8 mouse cellular contexts compared by ENCODE assay signal in the genomic region with DNA sequence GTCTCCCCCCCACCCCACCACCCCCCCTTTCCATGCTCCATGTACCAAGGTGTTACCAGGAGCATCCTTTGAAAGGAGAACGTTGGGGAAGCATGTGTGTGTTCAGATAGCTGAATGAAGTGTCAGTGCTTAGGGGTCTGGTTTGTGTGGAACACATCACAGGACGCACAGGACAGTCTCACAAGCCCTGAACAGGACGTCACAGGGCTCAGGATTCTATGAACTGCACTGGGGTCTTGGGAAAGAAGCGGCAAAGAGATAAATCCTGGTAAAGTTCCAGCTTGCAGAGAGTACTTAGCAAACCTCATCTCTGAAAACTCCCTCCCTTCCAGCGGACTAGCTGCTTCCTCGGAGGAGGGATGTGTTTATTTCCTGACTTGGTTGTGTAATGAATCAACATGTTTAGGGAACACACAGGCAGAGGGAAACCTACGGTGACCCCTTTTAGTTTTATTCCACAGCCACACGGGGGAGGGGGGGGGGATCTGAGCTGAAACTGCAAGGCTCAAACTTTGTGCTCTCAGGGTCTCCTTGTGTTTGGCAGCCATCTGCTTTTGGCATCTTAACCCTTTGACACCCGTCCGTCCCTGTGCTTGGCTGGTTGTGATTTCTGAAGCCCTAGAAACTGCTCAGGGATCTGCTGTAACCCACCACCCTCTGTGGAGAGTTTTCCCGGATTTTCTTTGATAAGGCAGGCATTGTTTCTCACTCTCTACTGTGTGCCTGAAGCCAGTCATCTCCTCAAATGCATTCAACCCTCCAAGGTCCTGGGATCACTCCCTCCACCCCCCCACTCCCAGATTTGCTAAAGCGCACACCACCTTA. TPM values are rescaled to one million over a fixed set of nuclear protein-coding genes. Genes with fewer than 3 reads are reported as not detected.
DNase-seq lines count a peak whose midpoint lies in the region; ATAC-seq and TF ChIP-seq lines count a peak whose summit lies in the region.

No protein-coding gene starts in this region.

- no peaks in the 10 kb centered on the region for H3K9me3 ChIP-seq in limb, embryonic 10.5 days (replicated peaks)
- H3K9me3 ChIP-seq in stomach, postnatal 0 days (ENCODE audit: control insufficient read depth, low read length) = no peaks in the 10 kb centered on the region

- no peaks in the 10 kb centered on the region for H3K36me3 ChIP-seq in limb, embryonic 10.5 days
- no peaks in the 10 kb centered on the region for H3K36me3 ChIP-seq in stomach, postnatal 0 days (ENCODE audit: control insufficient read depth, insufficient read depth, low read length)

- H3K4me2 ChIP-seq in stomach, postnatal 0 days (replicated peaks; ENCODE audit: low read depth) = peak overlapping the region; percentile 48

- H3K4me1 ChIP-seq in limb, embryonic 10.5 days = peaks cover 31% of the 10 kb centered on the region
- no peaks in the 10 kb centered on the region for H3K4me1 ChIP-seq in stomach, postnatal 0 days (replicated peaks; ENCODE audit: control insufficient read depth, insufficient read depth)

- no peak overlapping the region for H3K27ac ChIP-seq in limb, embryonic 10.5 days
- no peak overlapping the region for H3K27ac ChIP-seq in stomach, postnatal 0 days (replicated peaks)

- H3K9ac ChIP-seq in stomach, postnatal 0 days (ENCODE audit: low read length) = no peak overlapping the region

- TF ChIP-seq EP300 in stomach, postnatal 0 days (optimal IDR thresholded peaks at IDR 0.05) = no peak

- ATAC-seq in stomach, postnatal 0 days (ENCODE audit: low FRiP score, low TSS enrichment) = peak; percentile 29; the same call in 1 of the 2 replicates
- no peak for ATAC-seq in granulocyte monocyte progenitor cell, adult 5-6 weeks (replicated peaks; ENCODE audit: poor library complexity, severe bottlenecking)
- no peak for ATAC-seq in megakaryocyte progenitor cell, adult 5-6 weeks (replicated peaks; ENCODE audit: poor library complexity)

- 3% methylated on average over 12 of the region's 12 CpGs for WGBS in limb, embryonic 10.5 days
- WGBS in stomach, postnatal 0 days = 7% methylated on average over 12 of the region's 12 CpGs

- no peak for TF ChIP-seq CTCF in stomach, postnatal 0 days (IDR thresholded peaks at IDR 0.05; ENCODE audit: low read depth)

- peak overlapping the region; percentile 47 for H3K4me3 ChIP-seq in limb, embryonic 10.5 days
- peak overlapping the region; percentile 15 for H3K4me3 ChIP-seq in stomach, postnatal 0 days (ENCODE audit: low read depth, low read length)

- peak; percentile 41 to 42 for DNase-seq in frontal cortex, postnatal 36 days (ENCODE audit: low spot score in 2 of 2)
- DNase-seq in frontal cortex, postnatal 10 days (ENCODE audit: low spot score in 2 of 2) = no peak
- peak; percentile 59 for DNase-seq in retina, postnatal 1 day
- no peak for DNase-seq in retina, embryonic 14.5 days (ENCODE audit: low spot score)
- peak; percentile 47 for DNase-seq in limb, embryonic 10.5 days (ENCODE audit: low spot score)
- DNase-seq in stomach, postnatal 0 days (ENCODE audit: low spot score) = no peak

- peaks cover 46% of the 10 kb centered on the region for H3K27me3 ChIP-seq in limb, embryonic 10.5 days (ENCODE audit: low read depth, poor library complexity, severe bottlenecking)
- H3K27me3 ChIP-seq in stomach, postnatal 0 days (ENCODE audit: control insufficient read depth, insufficient read depth, low read length) = 0 out of 2 replicates have a peak, but pooled peaks cover 2% of the 10 kb centered on the region

RNA-seq across cellular contexts. Expression of a gene that starts 3.3 kb away (rescaled TPM):
- 0.06 and 0.53 TPM in 2 replicates for polyA plus RNA-seq in limb, embryonic 10.5 days (2016; fragmentation: Nextera tagmentation; extraction: Ambion mirVana)
- 2.3 and 2.7 TPM in 2 replicates for polyA plus RNA-seq in stomach, postnatal 0 days (2015; fragmentation: Nextera tagmentation; extraction: Ambion mirVana)
- not detected in 2 replicates for total RNA-seq in granulocyte monocyte progenitor cell, adult 5-6 weeks (2014; fragmentation: Nextera tagmentation)
- not detected in 2 replicates for total RNA-seq in granulocyte monocyte progenitor cell, adult 5-6 weeks (2017)
- total RNA-seq in megakaryocyte progenitor cell, adult 5-6 weeks (2015) = not detected in 2 replicates
- total RNA-seq in megakaryocyte progenitor cell, adult 5-6 weeks (2017) = not detected in 2 replicates

Comparison
In these comparisons a context has a peak if more than half of its experiments do, and no peak if none do; other contexts are left out.
1. DNase-seq: peak in frontal cortex, postnatal 36 days (2 of 2), retina, postnatal 1 day (single experiment) and limb, embryonic 10.5 days (single experiment); none in frontal cortex, postnatal 10 days (0 of 2), retina, embryonic 14.5 days (single experiment) and stomach, postnatal 0 days (single experiment).